Mouse (Mus musculus) limb, embryonic 13.5 days (tissue): Measurements from ENCODE around the gene Ltbr. TPM values are rescaled to one million over a fixed set of nuclear protein-coding genes. Genes with fewer than 3 reads are reported as not detected.
A peak's percentile ranks its signal among the peaks of the same experiment; 100 is the strongest.
"Not testable (repeated sequence)": the region's sequence is repeated elsewhere in the genome, so short reads cannot be mapped to it uniquely, and the experiment has no call there.

Experiments used
- ATAC-seq: fragments of 200-750 bp; cut with Nextera tagmentation; 2 replicates; pipeline ENCODE4 v1.8.0; 2017; ENCODE audit warnings: low read depth, moderate number of reproducible peaks, moderate TSS enrichment; ENCODE audit not compliant: low FRiP score
- H3K27ac ChIP-seq: fragments of 300-500 bp; sonication (generic); 2 replicates; pipeline ENCODE4 v1.5.1; 2015; ENCODE audit warnings: inconsistent platforms, mild to moderate bottlenecking, moderate library complexity
- H3K27me3 ChIP-seq: fragments of 300-500 bp; sonication (generic); 2 replicates; pipeline ENCODE4 v1.6.1; 2015; ENCODE audit warnings: mild to moderate bottlenecking, inconsistent platforms
- H3K36me3 ChIP-seq: fragments of 300-500 bp; sonication (generic); 2 replicates; pipeline ENCODE4 v1.6.1; 2015; ENCODE audit warnings: inconsistent platforms, mild to moderate bottlenecking, moderate library complexity
- H3K4me1 ChIP-seq: fragments of 300-500 bp; sonication (generic); 2 replicates; pipeline ENCODE4 v1.6.1; 2015; ENCODE audit warnings: inconsistent platforms
- H3K4me2 ChIP-seq: fragments of 300-500 bp; sonication (generic); replicated peaks from 2 replicates; pipeline ENCODE4 v1.6.1; 2015; ENCODE audit warnings: inconsistent platforms, mild to moderate bottlenecking, moderate library complexity
- H3K4me3 ChIP-seq: fragments of 300-500 bp; sonication (generic); 2 replicates; pipeline ENCODE4 v1.5.1; 2015; ENCODE audit warnings: moderate library complexity, mild to moderate bottlenecking, inconsistent platforms
- H3K9ac ChIP-seq: fragments of 300-500 bp; sonication (generic); 2 replicates; pipeline ENCODE4 v1.6.1; 2015; ENCODE audit warnings: mild to moderate bottlenecking, inconsistent platforms
- H3K9me3 ChIP-seq: fragments of 300-500 bp; sonication (generic); 2 replicates; pipeline ENCODE4 v1.6.1; 2016; ENCODE audit warnings: inconsistent platforms
- WGBS: fragments of 180-500 bp; shearing (Covaris S2); methylation state at CpG from one replicate; pipeline ENCODE4 v1.1.7; 2015; 5-methylcytosine and 5-hydroxymethylcytosine counted together
- polyA plus RNA-seq: library from polyadenylated mRNA; unstranded; fragments of >200 nt; fragmentation: Nextera tagmentation; extraction: Ambion mirVana; gene quantifications from 2 replicates; pipeline ENCODE4 v1.2.1, GENCODE M21; 2015

Ltbr gene
- polyA plus RNA-seq, 1 experiment from 2014 or later, result 45.1 TPM

DNA sequence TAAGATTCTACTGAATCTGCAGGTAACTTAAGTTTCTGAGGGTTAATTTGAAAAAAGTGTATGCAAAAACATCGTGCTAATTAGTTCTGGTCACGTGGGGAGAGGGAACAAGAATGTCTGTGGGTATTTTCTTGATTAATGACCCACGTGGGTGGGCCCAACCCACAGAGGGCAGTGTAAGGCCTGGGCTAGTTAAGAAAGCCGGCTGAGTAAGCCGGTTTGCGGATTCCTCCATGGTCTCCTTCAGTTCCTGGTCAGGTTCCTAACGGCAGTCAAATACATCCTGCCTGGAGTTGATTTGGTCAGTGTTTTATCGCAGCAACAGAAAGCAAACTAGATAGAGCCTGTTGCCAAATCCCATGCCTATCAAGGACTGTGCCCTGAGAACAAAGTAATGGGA is 29.4 kb downstream of the Ltbr start:
- no peak overlapping the region for H3K4me2 ChIP-seq

DNA sequence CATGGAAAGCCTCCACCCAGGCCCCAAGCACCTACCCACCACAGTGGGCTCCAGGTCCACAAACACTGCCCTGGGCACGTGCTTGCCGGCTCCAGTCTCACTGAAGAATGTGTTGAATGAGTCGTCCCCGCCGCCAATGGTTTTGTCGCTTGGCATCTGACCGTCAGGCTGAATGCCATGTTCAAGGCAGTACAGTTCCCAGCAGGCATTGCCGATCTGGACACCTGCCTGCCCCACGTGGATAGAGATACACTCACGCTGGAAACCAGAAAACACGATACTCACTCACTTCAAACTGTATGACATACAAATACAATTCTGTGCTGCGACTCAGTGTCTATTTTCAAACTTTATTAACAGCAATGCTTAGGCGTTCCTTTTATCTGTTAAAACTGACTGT is 31.0 kb downstream of the Ltbr start:
- not testable (repeated sequence) for H3K4me3 ChIP-seq, H3K36me3 ChIP-seq, H3K27ac ChIP-seq, H3K9ac ChIP-seq, H3K27me3 ChIP-seq, H3K9me3 ChIP-seq, H3K4me2 ChIP-seq, ATAC-seq
- WGBS, result 93% methylated on average over 13 of the region's 13 CpGs
- peaks cover 14% of the 10 kb centered on the region for H3K4me1 ChIP-seq

More for the DNA sequence above, 29.4 kb downstream of the Ltbr start:
- H3K27me3 ChIP-seq, result no peaks in the 10 kb centered on the region
- no peaks in the 10 kb centered on the region; the same call in 1 of the 2 replicates for H3K9me3 ChIP-seq
- ATAC-seq, result no peak
- no peaks in the 10 kb centered on the region for H3K36me3 ChIP-seq
- H3K27ac ChIP-seq, result no peak overlapping the region
- H3K9ac ChIP-seq, result no peak overlapping the region
- H3K4me1 ChIP-seq, result peaks cover 17% of the 10 kb centered on the region
- 29% methylated on average over 8 of the region's 8 CpGs for WGBS
- no peak overlapping the region for H3K4me3 ChIP-seq

DNA sequence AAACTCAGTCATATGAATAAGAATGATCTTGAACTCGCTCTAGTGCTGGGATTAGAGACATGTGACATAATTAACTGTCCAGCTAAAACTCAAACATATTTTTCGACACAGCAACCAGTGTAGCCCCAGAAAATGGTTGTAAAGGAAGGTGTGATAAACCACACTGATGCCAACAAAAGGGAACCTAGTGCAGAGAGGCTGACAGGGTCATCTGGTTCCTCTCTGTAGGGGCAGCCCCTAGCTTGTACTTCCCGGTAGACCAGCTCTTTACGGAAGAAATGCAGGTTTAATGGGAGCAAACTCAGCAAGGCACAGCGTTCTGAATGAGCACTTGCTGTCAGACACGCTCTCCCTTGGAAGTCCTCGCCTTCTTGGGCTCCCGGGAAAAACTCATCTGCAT is 34.0 kb downstream of the Ltbr start:
- peak; percentile 44; the same call in 1 of the 2 replicates for ATAC-seq
- 57% methylated on average over 8 of the region's 8 CpGs for WGBS

DNA sequence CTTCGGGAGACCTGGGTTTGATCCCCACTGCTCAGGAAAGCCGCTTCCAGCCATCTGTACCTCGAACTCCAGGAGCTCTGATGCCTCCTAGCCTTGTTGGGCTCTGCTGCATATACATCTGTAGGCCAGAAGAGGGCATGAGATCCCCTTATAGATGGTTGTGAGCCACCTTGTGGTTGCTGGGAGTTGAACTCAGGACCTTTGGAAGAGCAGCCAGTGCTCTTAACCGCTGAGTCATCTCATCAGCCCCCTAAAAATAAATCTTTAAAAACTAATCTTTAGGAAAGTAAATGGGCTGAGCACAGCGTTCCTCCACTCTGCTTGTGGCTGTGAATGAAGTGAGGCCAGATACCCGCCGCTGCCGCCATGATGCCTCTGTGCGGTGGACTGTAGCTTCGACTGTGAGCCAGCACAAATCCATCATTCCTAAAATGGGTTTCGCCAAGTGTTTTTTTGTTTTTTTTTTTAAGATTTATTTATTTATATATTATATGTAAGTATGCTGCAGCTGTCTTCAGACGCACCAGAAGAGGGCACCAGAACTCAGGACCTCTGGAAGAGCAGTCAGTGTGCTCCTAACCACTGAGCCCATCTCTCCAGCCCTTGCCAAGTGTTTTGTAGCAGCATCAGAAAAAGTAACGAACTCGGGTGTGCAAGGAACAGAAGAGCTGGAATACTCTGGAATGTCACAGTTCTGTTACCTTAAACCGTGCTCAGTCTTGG is 38.7 kb downstream of the Ltbr start:
- WGBS, result 59% methylated on average over 15 of the region's 15 CpGs
- no peak overlapping the region for H3K27ac ChIP-seq

More for the DNA sequence above, 34.0 kb downstream of the Ltbr start:
- Histone ChIP-seq H3K27me3 (no peaks in the 10 kb centered on the region), H3K27ac (no peak overlapping the region), H3K4me3 (no peak overlapping the region), H3K4me1 (no peaks in the 10 kb centered on the region; the same call in 1 of the 2 replicates), H3K36me3 (no peaks in the 10 kb centered on the region), H3K9me3 (no peaks in the 10 kb centered on the region; the same call in 1 of the 2 replicates), H3K9ac (no peak overlapping the region), H3K4me2 (no peak overlapping the region)

DNA sequence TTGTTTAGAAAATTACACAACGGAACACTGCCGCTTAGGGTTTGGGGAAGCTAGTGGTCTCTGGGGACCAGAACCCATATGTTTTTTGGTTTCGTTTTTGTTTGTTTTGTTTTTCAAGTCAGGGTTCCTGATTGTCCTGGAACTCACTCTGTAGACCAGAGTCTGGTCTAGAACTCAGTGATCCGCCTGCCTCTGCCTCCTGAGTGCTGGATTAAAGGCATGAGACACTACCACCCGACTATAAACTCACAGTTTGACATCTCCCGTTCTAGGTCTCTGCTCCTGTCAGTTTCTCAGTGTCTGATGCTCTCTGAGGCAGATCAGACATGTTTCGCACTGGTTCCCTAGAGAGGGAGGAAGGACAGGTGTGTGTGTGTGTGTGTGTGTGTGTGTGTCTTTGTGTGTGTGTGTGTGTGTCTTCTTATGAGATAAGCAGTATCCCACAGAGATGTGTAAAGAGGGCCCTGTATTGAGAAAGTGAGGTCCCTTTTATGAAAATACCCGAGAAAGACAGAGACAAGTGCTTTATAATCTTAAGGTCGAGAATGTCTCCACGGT is 41.4 kb downstream of the Ltbr start:
- Histone ChIP-seq H3K4me1 (peaks cover 4% of the 10 kb centered on the region), H3K4me2 (no peak overlapping the region), H3K4me3 (no peak overlapping the region), H3K36me3 (no peaks in the 10 kb centered on the region), H3K9ac (no peak overlapping the region), H3K9me3 (no peaks in the 10 kb centered on the region), H3K27ac (no peak overlapping the region), H3K27me3 (no peaks in the 10 kb centered on the region; the same call in 1 of the 2 replicates)
- ATAC-seq, result no peak
- WGBS, result 80% methylated on average over 10 of the region's 10 CpGs

More for the DNA sequence above, 38.7 kb downstream of the Ltbr start:
- H3K4me1 ChIP-seq, result peaks cover 4% of the 10 kb centered on the region
- H3K27me3 ChIP-seq, result no peaks in the 10 kb centered on the region; the same call in 1 of the 2 replicates
- no peak overlapping the region for H3K9ac ChIP-seq
- H3K4me3 ChIP-seq, result no peak overlapping the region
- no peaks in the 10 kb centered on the region for H3K36me3 ChIP-seq
- H3K4me2 ChIP-seq, result no peak overlapping the region
- no peak for ATAC-seq
- H3K9me3 ChIP-seq, result no peaks in the 10 kb centered on the region

DNA sequence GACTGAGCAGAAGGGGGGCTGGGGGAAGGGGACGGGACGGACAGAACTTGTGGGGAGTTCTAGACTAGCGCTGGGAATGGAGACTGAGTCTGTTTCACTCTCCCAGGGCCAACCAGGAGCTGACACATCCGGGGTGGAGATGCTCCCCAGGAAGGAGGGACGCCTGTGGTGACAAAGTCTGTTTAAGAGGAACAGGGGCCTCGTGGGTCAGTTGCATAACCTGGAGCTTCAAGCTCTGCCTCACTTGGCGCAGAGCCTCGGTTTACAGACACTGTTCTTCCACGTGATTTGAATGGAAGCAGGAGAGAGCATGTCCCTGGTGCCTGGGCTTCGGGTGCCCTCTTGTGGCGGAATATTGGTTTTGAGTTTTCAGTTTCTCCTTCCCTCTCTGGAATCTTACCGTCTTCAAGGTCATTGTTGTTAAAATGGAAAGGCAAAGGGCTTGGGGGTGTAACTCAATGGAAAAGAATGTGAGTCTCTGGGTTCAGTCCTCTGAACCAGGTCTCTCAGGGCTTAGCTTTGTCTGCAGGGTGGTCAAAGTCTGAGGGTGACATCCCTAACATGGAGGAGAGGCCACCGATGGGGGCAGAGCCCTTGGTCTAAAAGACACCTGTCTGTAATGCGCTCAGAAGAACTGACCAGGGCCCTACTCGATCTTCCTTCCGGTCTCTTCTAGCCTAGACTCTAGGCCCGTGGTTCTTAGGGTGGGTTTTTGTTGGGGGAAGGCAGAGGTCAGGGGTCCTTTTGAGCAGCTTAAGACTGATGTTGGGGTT is 42.0 kb downstream of the Ltbr start:
- WGBS, result 21% methylated on average over 17 of the region's 17 CpGs
- Histone ChIP-seq H3K27ac (no peak overlapping the region), H3K9ac (no peak overlapping the region), H3K4me2 (peak overlapping the region; percentile 60), H3K9me3 (no peaks in the 10 kb centered on the region), H3K4me1 (peaks cover 4% of the 10 kb centered on the region), H3K4me3 (no peak overlapping the region), H3K27me3 (no peaks in the 10 kb centered on the region; the same call in 1 of the 2 replicates), H3K36me3 (no peaks in the 10 kb centered on the region)
- ATAC-seq, result peak; percentile 88

DNA sequence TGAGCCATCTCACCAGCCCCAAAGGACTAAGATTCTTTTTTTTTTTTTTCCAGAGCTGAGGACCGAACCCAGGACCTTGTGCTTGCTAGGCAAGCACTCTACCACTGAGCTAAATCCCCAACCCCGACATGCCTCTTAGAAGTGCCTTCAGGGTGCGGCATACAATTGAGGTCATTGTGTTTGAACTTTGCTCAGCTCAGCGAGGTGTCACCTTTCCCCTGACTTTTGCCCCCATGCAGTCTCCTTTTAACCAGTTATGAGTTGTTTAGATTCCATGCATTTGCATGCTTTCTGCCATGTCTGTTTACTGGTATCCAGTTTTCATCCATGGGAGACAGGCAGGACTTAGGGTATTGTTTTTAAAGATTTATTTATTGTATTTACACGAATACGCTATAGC is 44.9 kb downstream of the Ltbr start:
- no peak overlapping the region for H3K9ac ChIP-seq
- peaks cover 3% of the 10 kb centered on the region; the same call in 1 of the 2 replicates for H3K27me3 ChIP-seq
- H3K4me3 ChIP-seq, result no peak overlapping the region
- no peak overlapping the region for H3K27ac ChIP-seq
- ATAC-seq, result no peak
- 52% methylated on average over 6 of the region's 6 CpGs for WGBS
- H3K36me3 ChIP-seq, result no peaks in the 10 kb centered on the region
- H3K9me3 ChIP-seq, result no peaks in the 10 kb centered on the region
- peaks cover 4% of the 10 kb centered on the region for H3K4me1 ChIP-seq
- H3K4me2 ChIP-seq, result no peak overlapping the region

DNA sequence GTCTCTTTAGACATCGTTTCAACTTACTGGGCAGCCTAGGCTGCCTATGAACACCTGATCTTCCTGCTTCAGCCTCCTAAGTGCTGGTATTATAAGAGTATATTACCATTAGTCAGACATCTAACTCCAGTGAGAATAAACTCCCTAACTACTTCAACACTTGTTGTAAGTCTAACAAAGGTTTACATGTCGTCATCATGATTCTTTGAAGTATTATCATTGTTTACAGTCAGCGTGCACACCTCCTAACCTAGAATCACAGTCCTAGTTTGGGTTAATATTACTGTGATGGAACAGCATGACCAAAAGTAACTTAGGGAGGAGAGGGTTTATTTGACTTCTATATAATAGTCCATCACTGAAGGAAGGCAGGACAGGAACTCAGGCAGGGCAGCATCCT is 46.2 kb downstream of the Ltbr start:
- H3K36me3 ChIP-seq, result no peaks in the 10 kb centered on the region

DNA sequence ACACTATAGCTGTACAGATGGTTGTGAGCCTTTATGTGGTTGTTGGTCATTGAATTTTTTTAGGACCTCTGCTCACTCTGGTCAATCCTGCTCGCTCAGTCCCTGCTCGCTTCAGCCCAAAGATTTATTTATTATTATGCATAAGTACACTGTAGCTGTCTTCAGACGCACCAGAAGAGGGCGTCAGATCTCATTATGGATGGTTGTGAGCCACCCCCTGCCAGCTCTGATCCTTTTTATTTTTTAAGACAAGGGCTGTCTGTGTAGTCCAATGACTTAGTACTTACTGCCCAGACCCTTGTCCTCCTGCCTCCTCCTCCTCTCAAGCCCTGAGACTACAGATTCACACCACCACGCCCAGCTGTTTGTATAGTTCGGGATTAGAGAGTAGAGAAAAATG is 47.1 kb downstream of the Ltbr start:
- WGBS, result 76% methylated on average over 6 of the region's 6 CpGs

More for the DNA sequence above, 46.2 kb downstream of the Ltbr start:
- Histone ChIP-seq H3K4me3 (no peak overlapping the region), H3K27me3 (peaks cover 3% of the 10 kb centered on the region; the same call in 1 of the 2 replicates), H3K27ac (no peak overlapping the region), H3K9ac (no peak overlapping the region), H3K9me3 (peaks cover 5% of the 10 kb centered on the region; the same call in 1 of the 2 replicates), H3K4me2 (no peak overlapping the region), H3K4me1 (peaks cover 4% of the 10 kb centered on the region)
- ATAC-seq, result no peak
- WGBS, result 78% methylated on average over 3 of the region's 3 CpGs

DNA sequence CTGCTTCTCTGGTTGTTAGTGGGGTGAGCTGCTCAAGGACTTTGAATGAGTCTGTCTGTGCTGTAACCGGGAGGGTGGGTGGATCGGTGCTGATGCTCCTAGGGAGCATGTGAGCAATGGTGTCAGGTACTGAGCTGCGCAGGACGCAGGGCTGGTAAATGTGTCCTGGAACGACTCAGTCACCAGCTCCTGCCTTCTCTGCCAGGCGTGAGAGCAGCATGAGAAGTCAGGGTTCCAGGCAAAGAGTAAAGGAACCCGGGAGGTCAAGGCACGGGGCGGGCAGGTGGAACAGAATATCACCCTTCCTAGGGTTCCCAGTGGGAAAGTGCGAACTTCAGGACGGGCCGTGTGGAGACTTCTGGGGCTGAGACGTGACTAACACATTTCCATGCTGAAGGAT is 47.6 kb downstream of the Ltbr start:
- Histone ChIP-seq H3K27ac (no peak overlapping the region), H3K9ac (no peak overlapping the region), H3K4me2 (no peak overlapping the region), H3K36me3 (no peaks in the 10 kb centered on the region), H3K9me3 (peaks cover 5% of the 10 kb centered on the region; the same call in 1 of the 2 replicates), H3K4me3 (no peak overlapping the region), H3K27me3 (peaks cover 3% of the 10 kb centered on the region; the same call in 1 of the 2 replicates), H3K4me1 (no peaks in the 10 kb centered on the region)
- WGBS, result 68% methylated on average over 13 of the region's 13 CpGs
- ATAC-seq, result no peak

More for the DNA sequence above, 47.1 kb downstream of the Ltbr start:
- not testable (repeated sequence) for ATAC-seq, H3K9me3 ChIP-seq, H3K27me3 ChIP-seq, H3K4me1 ChIP-seq, H3K27ac ChIP-seq, H3K4me3 ChIP-seq, H3K36me3 ChIP-seq, H3K9ac ChIP-seq, H3K4me2 ChIP-seq

DNA sequence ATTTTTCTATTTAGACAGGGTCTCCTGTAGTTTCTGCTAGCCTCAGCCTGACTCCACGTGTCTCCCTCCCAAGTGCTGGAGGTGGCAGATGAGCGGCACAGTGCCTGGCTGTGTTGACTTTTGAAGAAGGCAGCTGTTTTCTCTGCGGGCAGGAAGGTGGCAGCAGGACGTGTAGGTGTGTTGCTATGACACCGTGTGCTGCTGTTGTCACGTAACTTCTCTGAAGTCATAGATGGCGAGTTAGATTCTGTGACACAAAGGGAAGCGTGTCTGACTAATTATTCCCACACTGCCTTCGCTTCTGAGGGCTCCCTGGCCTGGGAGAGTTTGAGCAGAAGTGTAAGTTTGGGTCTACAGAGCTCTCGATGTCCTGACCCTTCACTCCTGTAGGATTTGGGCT is 48.4 kb downstream of the Ltbr start:
- peaks cover 5% of the 10 kb centered on the region; the same call in 1 of the 2 replicates for H3K9me3 ChIP-seq
- H3K27me3 ChIP-seq, result peaks cover 3% of the 10 kb centered on the region; the same call in 1 of the 2 replicates
- no peak overlapping the region for H3K27ac ChIP-seq
- WGBS, result 59% methylated on average over 10 of the region's 10 CpGs
- H3K4me3 ChIP-seq, result no peak overlapping the region
- no peaks in the 10 kb centered on the region for H3K36me3 ChIP-seq
- no peak for ATAC-seq
- no peak overlapping the region for H3K4me2 ChIP-seq
- no peaks in the 10 kb centered on the region for H3K4me1 ChIP-seq
- no peak overlapping the region for H3K9ac ChIP-seq

DNA sequence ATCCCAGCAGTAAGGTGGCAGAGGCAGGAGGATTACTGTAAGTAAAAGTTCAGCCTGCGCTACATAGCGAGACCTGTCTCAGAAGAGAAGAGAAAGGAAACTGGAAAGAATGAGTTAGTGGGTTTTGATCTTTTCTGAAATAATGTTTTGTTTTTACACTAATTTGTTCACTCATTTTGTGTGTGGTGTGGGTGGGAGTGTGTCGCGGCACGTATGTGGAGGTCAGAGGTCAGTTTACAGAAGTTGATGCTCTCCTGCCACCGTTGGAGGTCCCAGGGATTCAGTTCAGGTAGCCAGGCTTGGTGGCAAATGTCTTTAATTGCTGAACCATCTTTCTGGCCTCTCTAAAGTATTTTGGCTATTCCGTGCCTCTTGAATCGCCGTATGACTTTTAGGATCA is 49.5 kb downstream of the Ltbr start:
- no peak overlapping the region for H3K27ac ChIP-seq
- WGBS, result 83% methylated on average over 9 of the region's 9 CpGs
- no peaks in the 10 kb centered on the region for H3K36me3 ChIP-seq
- peaks cover 3% of the 10 kb centered on the region; the same call in 1 of the 2 replicates for H3K27me3 ChIP-seq
- H3K4me3 ChIP-seq, result no peak overlapping the region
- H3K4me2 ChIP-seq, result no peak overlapping the region
- ATAC-seq, result no peak
- no peaks in the 10 kb centered on the region for H3K4me1 ChIP-seq
- no peak overlapping the region for H3K9ac ChIP-seq
- H3K9me3 ChIP-seq, result peaks cover 5% of the 10 kb centered on the region; the same call in 1 of the 2 replicates
